Mouse (Mus musculus): ENCODE results near the gene Olfr875.

Olfr875 gene

DNA sequence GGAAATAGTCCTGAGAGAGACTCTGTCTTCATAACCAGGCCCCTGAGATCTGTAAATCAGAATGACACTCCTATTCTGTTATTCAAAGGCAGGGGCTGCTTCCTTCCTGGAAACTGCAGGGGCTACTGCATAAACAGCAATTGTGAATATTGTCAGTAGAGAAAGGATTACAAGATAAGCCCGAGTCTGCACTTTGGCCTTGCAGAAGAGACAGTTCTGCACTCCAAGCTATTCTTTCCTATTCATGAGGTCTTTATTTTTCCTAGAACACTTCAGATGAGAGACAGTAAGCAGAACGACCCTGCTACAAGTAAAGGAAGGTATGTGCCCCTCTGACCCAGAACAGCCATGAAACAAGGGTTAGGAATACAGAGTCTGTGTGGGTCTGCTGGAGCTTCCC lies at the start of gene Olfr875:
Gene Olfr875 (plus strand): TSS at position 99 of the 400 bp plus-strand sequence.
- DNase-seq = no peak

DNA sequence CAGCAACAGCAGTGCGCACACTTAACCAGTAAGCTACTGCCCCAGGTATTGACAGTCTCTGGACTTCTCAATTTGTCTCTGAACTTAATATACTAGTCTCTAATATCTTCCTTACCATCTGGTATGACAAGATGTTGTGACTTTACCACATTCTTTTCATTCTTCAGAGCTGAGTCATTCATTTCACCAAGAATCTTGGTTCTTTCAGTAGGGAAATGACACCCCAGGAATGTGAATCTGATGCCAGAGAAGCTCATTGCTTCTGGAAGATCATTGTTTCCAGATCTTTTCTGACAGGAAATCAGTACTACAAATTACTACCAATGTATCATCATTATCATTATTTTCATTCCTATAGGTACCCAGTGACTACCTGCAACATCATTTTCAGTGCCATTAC lies 37.3 kb upstream of the Olfr875 start:
- DNase-seq = no peak

DNA sequence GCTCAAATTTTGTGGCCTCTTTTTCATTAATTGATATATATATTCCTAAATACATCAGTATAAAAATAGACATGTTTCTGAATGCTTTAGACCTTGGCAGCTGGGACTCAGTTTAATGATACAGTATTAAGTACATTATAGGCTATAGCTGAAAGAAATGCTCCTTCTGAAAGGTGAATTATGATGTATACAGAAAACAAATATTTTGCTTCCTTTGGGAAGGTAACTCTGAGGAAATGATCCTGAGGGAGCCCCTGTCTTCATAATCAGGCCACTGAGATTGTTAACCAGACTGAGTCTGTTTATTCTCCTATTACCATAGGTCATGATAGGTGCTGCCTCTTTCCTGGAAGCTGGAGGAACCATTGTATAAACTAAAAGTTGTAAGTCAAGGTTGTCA lies 26.9 kb upstream of the Olfr875 start, which contains the start of gene Olfr874:
Gene Olfr874 (plus strand): TSS at position 301 of the 400 bp plus-strand sequence.
- no peak for DNase-seq

DNA sequence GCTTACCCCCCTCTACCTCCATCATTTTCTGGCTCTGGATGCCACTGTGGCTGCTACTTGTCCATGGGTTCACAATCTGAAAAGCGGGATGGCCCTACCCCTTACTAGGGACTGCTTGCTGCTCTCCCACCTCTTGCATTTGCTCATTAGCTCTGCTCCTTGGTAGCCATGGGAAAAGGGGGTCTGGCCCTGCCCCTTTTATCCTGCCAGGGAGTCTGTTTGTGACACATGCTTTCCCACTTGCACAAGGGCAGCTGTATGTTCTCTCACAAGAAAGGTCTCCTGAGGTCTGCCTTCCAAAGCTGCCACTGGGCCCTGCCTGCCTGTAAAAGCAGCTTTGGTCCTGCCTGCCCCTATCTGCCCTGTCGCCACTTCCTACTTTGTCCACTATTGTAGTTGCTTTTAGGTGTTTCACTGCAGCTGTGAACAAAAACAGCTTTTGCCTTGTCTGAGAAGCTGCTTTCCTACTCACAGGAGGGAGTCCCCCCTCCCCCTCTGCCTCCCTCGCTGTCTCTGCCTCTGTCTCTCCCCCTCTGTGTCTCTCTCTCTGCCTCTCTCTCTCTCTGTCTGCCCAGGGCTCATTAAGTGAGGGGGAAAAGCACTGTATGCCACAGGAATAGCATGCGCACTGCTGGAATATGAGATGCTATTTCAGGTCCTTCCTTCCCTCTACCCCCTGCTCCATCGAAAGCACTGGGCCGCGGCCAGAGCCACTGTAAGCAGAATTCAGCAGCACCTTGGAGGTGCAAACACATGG lies 21.2 kb upstream of the Olfr875 start:
- peak; percentile 23 for DNase-seq

DNA sequence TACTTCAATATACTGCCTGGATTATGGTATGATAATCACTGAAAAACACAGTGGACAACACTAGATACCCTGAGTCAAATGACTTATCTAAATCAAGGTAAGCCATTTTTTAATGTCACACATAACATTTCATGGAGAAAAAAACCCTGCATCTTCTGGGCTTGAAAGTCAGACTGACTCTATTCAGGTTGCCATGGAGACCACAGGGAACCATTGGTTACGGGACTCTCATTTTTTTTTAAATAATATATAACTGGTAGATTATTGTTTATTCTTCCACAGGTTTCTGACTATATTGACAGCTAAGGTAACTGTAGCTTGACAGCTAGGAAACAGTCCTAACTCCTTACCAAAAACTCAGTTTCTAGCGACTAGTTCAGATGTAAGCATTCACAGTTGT lies 20.2 kb upstream of the Olfr875 start:
- DNase-seq = peak; percentile 4

DNA sequence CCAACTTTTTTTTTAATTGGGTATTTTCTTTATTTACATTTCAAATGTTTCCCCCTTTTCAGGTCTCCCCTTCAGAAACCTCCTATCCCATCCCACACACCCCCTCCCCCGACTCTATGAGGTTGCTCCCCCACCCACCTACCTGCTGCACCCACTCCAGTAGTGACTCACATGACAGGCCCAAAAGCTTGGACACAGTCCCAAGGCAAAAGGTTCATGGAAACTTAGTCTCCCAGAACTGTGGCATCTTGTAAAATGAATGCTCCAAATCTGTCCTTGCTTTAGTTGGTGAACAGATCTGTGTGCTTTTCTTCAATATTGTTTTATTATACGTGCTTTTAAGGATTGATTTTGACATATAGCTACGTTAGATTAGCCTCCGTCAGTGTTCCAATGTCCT lies 19.7 kb upstream of the Olfr875 start:
- no peak for DNase-seq

DNA sequence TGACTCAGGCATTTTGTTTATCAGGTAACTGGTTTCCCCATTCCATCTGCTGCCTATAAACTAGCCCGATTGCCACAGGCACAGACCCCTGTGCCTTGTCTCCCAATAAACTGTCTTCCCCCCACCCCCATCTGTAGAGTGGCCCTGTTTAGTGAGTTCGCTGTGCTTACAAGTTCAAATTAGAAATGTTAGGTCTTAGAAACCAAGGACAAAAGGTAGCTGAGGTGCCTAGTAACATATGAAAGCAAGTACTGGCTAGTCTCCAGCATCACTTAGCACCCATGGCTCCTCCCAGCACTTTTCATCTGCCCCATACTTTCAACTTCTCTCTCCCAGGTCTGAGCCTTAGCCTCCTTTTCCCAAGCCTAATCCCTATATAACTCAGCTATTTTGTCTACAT lies 9.9 kb upstream of the Olfr875 start:
- DNase-seq = no peak

DNA sequence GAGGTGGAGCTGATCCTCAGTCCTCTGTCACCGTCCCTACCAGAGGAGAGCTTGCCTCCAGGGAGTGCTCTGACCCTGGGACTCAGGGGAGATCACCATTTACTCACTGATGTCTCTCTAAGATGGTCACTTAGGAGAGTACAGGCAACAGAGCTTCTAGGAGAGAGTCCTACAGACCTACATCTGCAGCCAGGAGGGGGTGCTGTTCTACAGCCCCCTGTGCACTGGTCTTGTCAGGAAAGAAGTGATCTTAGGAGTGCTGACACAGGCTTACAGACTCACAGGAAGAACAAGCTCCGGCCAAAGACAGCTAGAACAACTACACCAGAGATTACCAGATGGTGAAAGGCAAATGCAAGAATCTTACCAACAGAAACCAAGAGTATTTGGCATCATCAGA lies 9.1 kb upstream of the Olfr875 start:
- DNase-seq = no peak

DNA sequence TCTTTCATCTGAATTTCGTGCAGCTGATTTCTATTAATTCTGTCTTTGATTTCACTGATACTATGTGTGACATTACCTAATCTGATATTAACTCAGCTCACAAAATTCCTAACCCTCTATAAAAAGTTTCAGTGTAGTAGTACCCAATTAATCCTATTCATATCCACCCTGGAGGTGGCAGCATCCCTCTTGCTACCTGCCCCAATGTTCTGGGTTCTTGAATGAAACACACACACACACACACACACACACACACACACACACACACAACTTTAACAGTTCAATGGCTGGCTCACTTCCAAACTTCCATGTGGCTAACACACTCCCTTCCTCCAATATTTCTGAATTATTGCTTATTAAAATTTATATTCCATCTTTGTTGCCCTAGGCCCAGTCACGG lies 996 bp upstream of the Olfr875 start:
- no peak for DNase-seq

DNA sequence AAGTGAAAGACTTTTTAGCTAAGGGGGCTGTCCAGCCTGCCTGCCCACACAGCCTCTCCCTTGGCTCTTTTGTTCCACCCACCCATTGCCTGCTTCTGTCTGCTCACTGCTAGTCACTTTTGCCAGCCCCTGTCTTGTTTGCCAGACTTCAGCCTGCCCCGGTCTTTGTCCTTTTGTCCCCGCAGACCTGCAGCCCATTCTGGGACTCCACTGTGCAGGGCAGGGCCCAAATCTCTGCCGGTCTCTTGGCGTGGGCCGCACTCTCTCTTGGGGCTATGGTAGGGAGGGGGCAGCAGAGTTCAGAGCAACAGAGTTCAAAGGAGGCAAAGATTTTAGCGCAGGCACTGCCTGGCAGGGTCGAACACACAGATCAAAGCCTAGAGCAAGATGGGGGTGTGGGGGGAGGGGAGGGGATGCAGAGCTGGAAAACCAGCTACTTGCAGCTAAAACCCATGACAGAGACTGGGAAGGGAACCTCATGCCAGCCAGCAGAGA lies 11.2 kb downstream of the Olfr875 start:
- DNase-seq = peak; percentile 75

DNA sequence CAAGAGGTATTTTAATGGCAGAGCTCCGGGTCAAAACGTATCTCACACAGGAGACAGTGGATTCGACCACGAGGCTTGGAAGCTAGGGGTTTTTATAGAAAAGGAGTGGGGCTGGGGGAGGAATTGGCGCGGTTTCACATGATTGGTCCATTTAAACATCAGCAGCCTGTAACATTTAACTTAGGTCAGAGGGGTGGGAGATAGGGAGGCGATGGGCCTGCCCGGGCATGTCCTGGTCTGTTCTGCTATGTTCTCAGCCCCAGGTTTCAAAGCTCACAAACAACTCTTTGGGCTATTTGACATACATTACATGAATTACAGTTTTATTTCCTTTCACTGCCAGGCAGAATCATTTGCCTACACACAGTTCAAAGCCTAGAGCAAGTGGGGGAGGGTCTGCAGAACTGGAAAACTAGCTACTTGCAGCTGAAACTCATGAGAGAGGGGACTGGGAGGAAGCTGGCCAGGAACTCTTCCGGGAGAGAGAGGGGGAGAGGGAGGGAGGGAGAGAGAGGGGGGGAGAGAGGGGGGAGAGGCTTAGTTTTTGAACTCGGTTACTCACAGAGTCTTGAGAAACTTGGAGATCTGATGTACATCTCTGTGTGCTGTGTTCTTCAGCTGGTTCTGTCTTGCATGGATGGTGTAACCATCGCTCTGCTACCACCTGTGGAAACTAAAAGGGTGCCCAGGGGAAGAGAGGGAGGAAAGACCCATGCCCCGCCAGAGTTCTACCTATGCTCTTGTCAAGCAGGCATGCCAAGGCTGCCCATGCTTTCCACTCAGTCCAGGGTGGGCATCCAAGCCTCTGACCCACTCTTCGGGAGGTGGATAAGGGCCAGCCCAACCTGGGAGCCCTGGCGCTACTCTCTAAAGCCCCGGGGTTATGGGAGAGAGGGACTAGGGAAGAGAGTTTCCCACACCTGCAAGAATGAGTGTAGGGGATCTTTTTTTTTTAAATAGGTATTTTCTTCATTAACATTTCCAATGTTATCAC lies 12.0 kb downstream of the Olfr875 start:
- peak; percentile 46 for DNase-seq

DNA sequence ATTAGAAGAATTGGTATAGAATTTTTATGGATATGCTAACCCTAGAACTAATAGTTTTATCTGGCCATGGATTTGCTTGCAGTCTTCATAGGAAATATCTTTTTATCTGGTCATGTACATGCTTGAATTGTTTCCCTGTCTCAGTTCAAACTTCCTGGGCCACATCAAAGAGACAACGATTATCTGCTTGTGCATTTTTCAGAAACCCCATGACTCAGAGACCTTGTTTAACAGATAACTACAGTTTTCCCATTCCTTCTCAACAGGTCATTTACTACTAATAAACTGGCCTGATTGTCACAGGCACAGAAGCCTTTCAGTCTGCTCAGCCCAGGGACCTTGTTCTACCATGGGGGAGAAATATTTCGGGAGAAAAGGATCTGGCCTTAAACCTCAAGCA lies 14.8 kb downstream of the Olfr875 start:
- no peak for DNase-seq

DNA sequence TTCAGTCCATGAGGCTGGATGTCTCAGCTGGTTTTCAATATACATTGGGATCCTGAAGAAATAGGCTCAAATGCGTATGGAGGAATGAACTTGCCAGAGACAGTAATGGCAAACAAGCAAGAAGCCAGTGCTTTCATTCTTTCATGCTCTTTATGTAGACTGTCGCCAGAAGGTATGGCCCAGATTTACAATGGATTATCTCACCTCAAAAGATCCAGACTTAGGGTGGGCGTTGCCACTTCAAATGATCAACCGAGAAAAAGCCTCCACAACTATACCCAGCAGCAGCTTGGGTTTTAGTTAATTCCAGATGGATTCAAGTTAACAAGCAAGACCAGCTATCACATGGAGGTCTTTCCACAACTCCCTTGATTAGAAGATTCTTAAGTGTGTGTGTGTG lies 30.4 kb downstream of the Olfr875 start:
- no peak for DNase-seq

DNA sequence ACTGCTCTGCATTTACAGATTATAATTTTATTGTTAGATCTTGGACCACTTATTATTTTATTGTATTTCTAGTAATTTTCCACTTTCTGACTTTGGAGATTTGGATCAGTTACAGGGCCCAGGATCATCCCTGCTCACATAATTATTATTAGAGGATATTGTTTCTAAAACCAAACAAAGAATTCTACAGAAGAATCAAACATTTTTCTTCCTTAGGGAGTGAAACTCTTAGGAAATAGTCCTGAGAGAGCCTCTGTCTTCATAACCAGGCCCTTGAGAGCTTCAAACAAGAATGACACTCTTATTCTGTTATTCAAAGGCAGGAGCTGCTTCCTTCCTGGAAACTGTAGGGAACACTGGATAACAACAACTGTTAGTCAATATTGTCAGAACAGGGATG lies 31.1 kb downstream of the Olfr875 start, which contains the start of gene Olfr876:
Gene Olfr876 (plus strand): TSS at position 301 of the 400 bp plus-strand sequence.
- DNase-seq = no peak

DNA sequence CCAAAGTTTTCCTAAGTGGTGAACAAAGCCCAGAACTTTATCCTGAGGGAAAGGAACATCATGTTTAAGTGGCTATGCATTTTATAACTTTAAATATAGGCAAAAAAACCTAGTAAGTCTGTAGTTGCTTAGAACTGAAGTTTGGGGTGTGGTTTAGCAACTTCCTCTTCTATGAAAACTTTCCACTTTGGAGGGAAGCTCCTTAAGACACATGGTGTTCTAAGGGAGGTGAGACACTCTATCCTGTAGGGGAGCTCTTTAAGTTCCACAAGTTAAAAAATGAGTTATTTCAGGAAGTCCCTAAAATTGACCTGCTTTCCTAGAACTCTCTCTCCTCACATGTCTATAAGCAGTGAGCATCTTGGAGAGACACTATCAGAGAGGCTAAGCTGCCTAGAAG lies 35.6 kb downstream of the Olfr875 start:
- no peak for DNase-seq

DNA sequence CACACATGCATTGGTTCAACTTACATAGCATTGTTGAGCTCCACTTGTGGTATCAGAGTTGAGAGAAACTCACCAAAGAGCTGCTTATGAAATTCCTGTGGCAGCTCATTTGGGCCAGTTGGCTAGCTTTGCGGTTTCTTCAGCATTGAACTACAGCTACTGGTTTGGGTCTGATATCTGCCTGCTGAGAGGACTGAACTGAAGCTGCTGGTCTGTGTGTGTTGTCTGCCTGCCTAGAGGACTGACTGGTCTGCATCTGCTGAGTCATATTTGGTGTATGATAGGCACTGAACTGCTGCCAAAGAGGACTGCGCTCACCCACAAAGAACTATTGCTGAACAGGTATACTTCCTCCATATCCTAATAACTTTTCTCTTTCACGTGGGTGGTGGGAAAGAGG lies 36.8 kb downstream of the Olfr875 start:
- no peak for DNase-seq

DNA sequence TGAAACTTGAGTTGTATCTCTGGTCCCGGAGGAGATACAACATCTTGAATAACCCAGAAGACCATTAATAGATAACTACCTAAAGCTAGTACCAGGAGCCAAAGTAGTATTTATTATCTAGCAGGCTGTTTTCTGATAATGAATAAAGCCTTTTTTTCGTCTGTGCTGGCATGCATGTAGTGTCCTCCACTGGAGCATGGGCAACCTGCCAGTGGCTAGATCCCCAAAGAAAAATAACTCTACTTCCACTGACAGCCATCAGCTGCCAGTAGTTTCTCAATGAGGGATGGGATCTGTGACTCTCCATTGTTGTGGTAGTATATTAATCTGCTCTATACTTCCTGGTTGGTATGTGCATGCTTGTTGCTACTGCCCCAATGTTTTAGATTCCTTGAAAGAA lies 37.3 kb downstream of the Olfr875 start:
- DNase-seq = no peak

DNA sequence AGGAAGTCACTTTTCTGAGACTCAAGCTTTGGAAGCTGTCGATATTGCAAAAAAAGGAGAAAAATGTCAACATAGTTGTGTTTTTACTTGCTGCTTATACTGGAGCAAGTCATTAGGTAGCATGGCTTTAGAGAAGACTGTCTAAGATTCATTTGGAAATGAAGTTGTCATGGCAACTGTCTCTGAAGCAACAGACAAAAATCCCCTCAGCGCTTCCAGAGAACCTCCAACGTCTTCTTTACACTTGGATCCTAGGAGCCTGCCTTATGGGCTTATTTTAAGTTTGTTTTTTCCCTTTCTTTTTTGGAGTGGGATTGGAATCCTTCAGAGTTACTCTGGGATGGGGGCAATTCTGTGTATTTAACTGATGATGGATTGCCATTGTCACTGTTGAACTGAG lies 43.0 kb downstream of the Olfr875 start:
- DNase-seq = no peak

Measured in embryo, embryonic 11 days (tissue).